Mouse (Mus musculus) hindbrain, embryonic 13.5 days (tissue): ENCODE measurements around the gene Micall1. TPM values are rescaled to one million over a fixed set of nuclear protein-coding genes. Genes with fewer than 3 reads are reported as not detected.

Source experiments
- ATAC-seq: fragments of 200-750 bp; cut with Nextera tagmentation; 2 replicates; pipeline ENCODE4 v1.8.0; 2017; ENCODE audit warnings: moderate TSS enrichment; ENCODE audit not compliant: low FRiP score
- H3K27ac ChIP-seq: fragments of 300-500 bp; sonication (generic); 2 replicates; pipeline ENCODE4 v1.5.1; 2015; ENCODE audit warnings: inconsistent platforms, mild to moderate bottlenecking, moderate library complexity
- H3K27me3 ChIP-seq: fragments of 300-500 bp; sonication (generic); 2 replicates; pipeline ENCODE4 v1.6.1; 2015; ENCODE audit warnings: mild to moderate bottlenecking, inconsistent platforms
- H3K36me3 ChIP-seq: fragments of 300-500 bp; sonication (generic); 2 replicates; pipeline ENCODE4 v1.6.1; 2015; ENCODE audit warnings: mild to moderate bottlenecking, inconsistent platforms
- H3K4me1 ChIP-seq: fragments of 300-500 bp; sonication (generic); replicated peaks from 2 replicates; pipeline ENCODE4 v1.6.1; 2015; ENCODE audit warnings: inconsistent platforms
- H3K4me2 ChIP-seq: fragments of 300-500 bp; sonication (generic); 2 replicates; pipeline ENCODE4 v1.6.1; 2015; ENCODE audit warnings: inconsistent platforms, mild to moderate bottlenecking, moderate library complexity
- H3K4me3 ChIP-seq: fragments of 300-500 bp; sonication (generic); 2 replicates; pipeline ENCODE4 v1.5.1; 2015; ENCODE audit warnings: mild to moderate bottlenecking, inconsistent platforms
- H3K9ac ChIP-seq: fragments of 300-500 bp; sonication (generic); 2 replicates; pipeline ENCODE4 v1.6.1; 2015; ENCODE audit warnings: mild to moderate bottlenecking, inconsistent platforms
- H3K9me3 ChIP-seq: fragments of 300-500 bp; sonication (generic); 2 replicates; pipeline ENCODE4 v1.6.1; 2016; ENCODE audit warnings: inconsistent platforms
- WGBS: fragments of 180-500 bp; shearing (Covaris S2); methylation state at CpG from one replicate; pipeline ENCODE4 v1.1.7; 2015; 5-methylcytosine and 5-hydroxymethylcytosine counted together
- polyA plus RNA-seq: library from polyadenylated mRNA; unstranded; fragments of >200 nt; fragmentation: Nextera tagmentation; extraction: Ambion mirVana; gene quantifications from 2 replicates; pipeline ENCODE4 v1.2.1, GENCODE M21; 2015

Micall1 gene
- polyA plus RNA-seq, 1 experiment from 2014 or later: 8.7 TPM

GRCm38 (mm10) chr15:79099456-79099855 lies 9.2 kb upstream of the Micall1 start:
- Histone ChIP-seq H3K4me1 (0 out of 2 replicates have a peak, but pooled peaks cover 5% of the 10 kb centered on the region), H3K9me3 (no peaks in the 10 kb centered on the region), H3K36me3 (peaks cover 16% of the 10 kb centered on the region), H3K9ac (no peak overlapping the region), H3K4me2 (no peak overlapping the region), H3K27ac (no peak overlapping the region), H3K27me3 (no peaks in the 10 kb centered on the region; the same call in 1 of the 2 replicates), H3K4me3 (no peak overlapping the region)
- WGBS: 76% methylated on average over 4 of the region's 4 CpGs
- ATAC-seq: no peak

- 0 out of 2 replicates have a peak, but pooled peaks cover 5% of the 10 kb centered on the region for H3K4me1 ChIP-seq
- no peak overlapping the region for H3K9ac ChIP-seq
- H3K4me2 ChIP-seq: no peak overlapping the region
- ATAC-seq: no peak
- H3K27ac ChIP-seq: no peak overlapping the region
- WGBS: 74% methylated on average over 4 of the region's 4 CpGs
- no peak overlapping the region for H3K4me3 ChIP-seq
- H3K9me3 ChIP-seq: no peaks in the 10 kb centered on the region
- H3K36me3 ChIP-seq: peaks cover 9% of the 10 kb centered on the region
- no peaks in the 10 kb centered on the region; the same call in 1 of the 2 replicates for H3K27me3 ChIP-seq
These were observed 8.3 kb upstream of the Micall1 start for GRCm38 (mm10) chr15:79100391-79100790.

GRCm38 (mm10) chr15:79101531-79101930 lies 7.2 kb upstream of the Micall1 start:
- Histone ChIP-seq H3K4me3 (no peak overlapping the region), H3K27me3 (no peaks in the 10 kb centered on the region; the same call in 1 of the 2 replicates), H3K9me3 (no peaks in the 10 kb centered on the region), H3K4me1 (0 out of 2 replicates have a peak, but pooled peaks cover 5% of the 10 kb centered on the region), H3K9ac (peak overlapping the region; percentile 24; the same call in 1 of the 2 replicates), H3K4me2 (no peak overlapping the region), H3K27ac (no peak overlapping the region), H3K36me3 (no peaks in the 10 kb centered on the region)
- ATAC-seq: no peak

GRCm38 (mm10) chr15:79103264-79103663 lies 5.4 kb upstream of the Micall1 start:
- H3K4me3 ChIP-seq: no peak overlapping the region

DNA sequence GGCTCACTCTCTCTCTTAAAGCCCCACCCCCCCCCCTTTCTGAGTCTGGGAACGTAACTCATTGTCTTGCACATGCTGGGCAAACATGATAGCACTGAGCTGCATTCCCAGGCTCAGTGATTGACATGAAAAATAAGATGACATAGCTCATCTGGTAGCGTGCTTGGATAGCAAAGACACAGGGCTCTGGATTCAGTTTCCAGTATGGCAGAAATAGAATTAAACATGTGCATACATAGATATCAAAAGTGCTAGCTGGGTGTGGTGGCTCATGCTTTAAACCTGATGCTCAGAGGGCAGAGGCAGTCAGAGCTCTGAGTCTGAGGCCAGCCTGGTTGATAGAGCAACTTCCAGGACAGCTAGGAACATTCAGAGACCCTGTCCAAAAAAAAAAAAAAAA lies 2.9 kb upstream of the Micall1 start:
- H3K36me3 ChIP-seq: no peaks in the 10 kb centered on the region
- ATAC-seq: no peak
- no peak overlapping the region for H3K4me2 ChIP-seq
- WGBS: 46% methylated on average over 2 of the region's 2 CpGs
- H3K9ac ChIP-seq: no peak overlapping the region
- H3K27me3 ChIP-seq: 0 out of 2 replicates have a peak, but pooled peaks cover 5% of the 10 kb centered on the region
- no peak overlapping the region for H3K4me3 ChIP-seq
- H3K4me1 ChIP-seq: peaks cover 23% of the 10 kb centered on the region
- no peak overlapping the region for H3K27ac ChIP-seq
- no peaks in the 10 kb centered on the region for H3K9me3 ChIP-seq

More at GRCm38 (mm10) chr15:79103264-79103663, 5.4 kb upstream of the Micall1 start:
- H3K27me3 ChIP-seq: no peaks in the 10 kb centered on the region; the same call in 1 of the 2 replicates
- no peaks in the 10 kb centered on the region for H3K9me3 ChIP-seq
- no peaks in the 10 kb centered on the region for H3K36me3 ChIP-seq
- H3K4me1 ChIP-seq: peaks cover 4% of the 10 kb centered on the region
- no peak for ATAC-seq
- 69% methylated on average over 10 of the region's 10 CpGs for WGBS
- no peak overlapping the region for H3K27ac ChIP-seq
- H3K9ac ChIP-seq: no peak overlapping the region
- no peak overlapping the region for H3K4me2 ChIP-seq

DNA sequence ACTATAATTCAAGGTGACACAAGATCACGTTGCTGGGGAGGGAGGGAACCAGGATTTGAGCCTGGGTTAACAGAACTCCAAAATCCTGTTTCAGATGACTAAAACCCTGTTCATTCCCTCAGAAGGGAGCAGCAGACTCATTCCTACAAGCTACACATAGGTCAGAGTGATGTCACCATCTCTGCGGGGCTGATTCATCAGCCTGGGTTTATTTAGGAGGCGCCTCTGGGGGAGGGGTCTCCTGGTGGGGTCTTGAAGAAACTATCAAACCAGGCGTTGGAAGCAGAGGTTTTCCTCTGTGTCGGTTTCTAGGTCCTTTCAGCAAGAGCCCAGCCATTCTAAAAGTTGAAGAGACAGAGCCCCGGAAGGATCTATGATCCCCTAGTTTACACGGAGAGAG lies 732 bp upstream of the Micall1 start:
- Histone ChIP-seq H3K27me3 (0 out of 2 replicates have a peak, but pooled peaks cover 5% of the 10 kb centered on the region), H3K9ac (peak overlapping the region; percentile 96; the same call in 1 of the 2 replicates), H3K4me1 (peaks cover 34% of the 10 kb centered on the region), H3K9me3 (no peaks in the 10 kb centered on the region), H3K4me3 (peak overlapping the region; percentile 86), H3K4me2 (peak overlapping the region; percentile 96), H3K36me3 (peaks cover 4% of the 10 kb centered on the region; the same call in 1 of the 2 replicates), H3K27ac (no peak overlapping the region)
- no peak for ATAC-seq
- WGBS: 25% methylated on average over 7 of the region's 7 CpGs

- H3K9ac ChIP-seq: peak overlapping the region; percentile 96
- ATAC-seq: peak; percentile 49
These were observed 730 bp downstream of the Micall1 start for GRCm38 (mm10) chr15:79109321-79109934.

DNA sequence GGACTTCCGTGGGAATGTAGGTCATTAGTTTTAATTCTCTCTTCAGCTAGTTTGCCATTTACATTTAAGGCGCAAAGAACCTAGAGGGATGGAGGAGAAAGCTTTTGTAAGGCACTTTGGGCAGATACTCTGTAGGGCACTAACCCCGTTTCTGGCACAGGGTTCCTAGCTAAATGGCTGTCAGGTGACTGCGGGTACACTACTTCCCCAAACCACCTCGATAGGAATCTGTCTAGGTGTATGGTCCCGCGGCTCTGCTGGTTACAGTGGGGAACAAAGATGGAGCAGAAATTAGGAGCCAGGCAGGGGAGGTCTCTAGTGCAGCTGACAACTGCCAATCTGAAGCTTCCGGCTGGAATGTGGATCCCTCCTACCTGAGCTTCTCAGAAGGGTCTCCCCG lies 1.3 kb downstream of the Micall1 start:
- no peak for ATAC-seq
- Histone ChIP-seq H3K9me3 (no peaks in the 10 kb centered on the region), H3K4me1 (peaks cover 34% of the 10 kb centered on the region), H3K4me3 (peak overlapping the region; percentile 86), H3K27ac (no peak overlapping the region), H3K27me3 (0 out of 2 replicates have a peak, but pooled peaks cover 5% of the 10 kb centered on the region), H3K4me2 (peak overlapping the region; percentile 96), H3K36me3 (peaks cover 23% of the 10 kb centered on the region), H3K9ac (peak overlapping the region; percentile 96)
- WGBS: 18% methylated on average over 9 of the region's 9 CpGs

More at GRCm38 (mm10) chr15:79109321-79109934, 730 bp downstream of the Micall1 start:
- H3K27me3 ChIP-seq: 0 out of 2 replicates have a peak, but pooled peaks cover 5% of the 10 kb centered on the region
- peak overlapping the region; percentile 96 for H3K4me2 ChIP-seq
- WGBS: 0% methylated on average over 46 of the region's 46 CpGs
- H3K9me3 ChIP-seq: no peaks in the 10 kb centered on the region
- peaks cover 17% of the 10 kb centered on the region for H3K36me3 ChIP-seq
- peak overlapping the region; percentile 86 for H3K4me3 ChIP-seq
- H3K4me1 ChIP-seq: peaks cover 34% of the 10 kb centered on the region
- H3K27ac ChIP-seq: peak overlapping the region; percentile 79

- Histone ChIP-seq H3K9me3 (no peaks in the 10 kb centered on the region), H3K36me3 (peaks cover 28% of the 10 kb centered on the region), H3K4me3 (peak overlapping the region; percentile 86), H3K4me2 (peak overlapping the region; percentile 96), H3K27me3 (0 out of 2 replicates have a peak, but pooled peaks cover 5% of the 10 kb centered on the region), H3K4me1 (peaks cover 34% of the 10 kb centered on the region), H3K27ac (no peak overlapping the region), H3K9ac (peak overlapping the region; percentile 96)
- 62% methylated on average over 2 of the region's 2 CpGs for WGBS
- no peak for ATAC-seq
These were observed 1.8 kb downstream of the Micall1 start for GRCm38 (mm10) chr15:79110528-79110927.

DNA sequence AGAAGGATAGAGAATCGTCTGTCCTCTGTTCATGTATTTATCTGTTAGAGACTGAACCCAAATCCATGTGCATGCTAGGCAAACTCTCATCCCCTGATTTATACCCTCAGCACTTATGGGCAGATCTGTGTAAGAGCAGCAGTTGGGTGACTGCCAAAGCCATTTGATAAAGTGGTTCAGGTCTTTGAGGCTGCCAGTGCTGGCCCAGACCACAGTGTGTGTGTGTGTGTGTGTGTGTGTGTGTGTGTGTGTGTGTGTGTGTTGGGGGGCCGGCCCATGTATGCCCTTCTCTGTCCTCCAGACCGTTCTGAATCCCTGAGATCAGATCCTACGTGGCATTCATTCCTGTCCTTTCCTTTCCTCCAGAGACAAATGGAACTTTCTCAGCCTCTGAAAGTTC lies 3.1 kb downstream of the Micall1 start:
- Histone ChIP-seq H3K4me1 (peaks cover 34% of the 10 kb centered on the region), H3K9ac (no peak overlapping the region), H3K27ac (no peak overlapping the region), H3K9me3 (no peaks in the 10 kb centered on the region), H3K36me3 (peaks cover 38% of the 10 kb centered on the region), H3K27me3 (0 out of 2 replicates have a peak, but pooled peaks cover 5% of the 10 kb centered on the region), H3K4me3 (no peak overlapping the region), H3K4me2 (no peak overlapping the region)
- ATAC-seq: no peak
- WGBS: 83% methylated on average over 4 of the region's 4 CpGs

DNA sequence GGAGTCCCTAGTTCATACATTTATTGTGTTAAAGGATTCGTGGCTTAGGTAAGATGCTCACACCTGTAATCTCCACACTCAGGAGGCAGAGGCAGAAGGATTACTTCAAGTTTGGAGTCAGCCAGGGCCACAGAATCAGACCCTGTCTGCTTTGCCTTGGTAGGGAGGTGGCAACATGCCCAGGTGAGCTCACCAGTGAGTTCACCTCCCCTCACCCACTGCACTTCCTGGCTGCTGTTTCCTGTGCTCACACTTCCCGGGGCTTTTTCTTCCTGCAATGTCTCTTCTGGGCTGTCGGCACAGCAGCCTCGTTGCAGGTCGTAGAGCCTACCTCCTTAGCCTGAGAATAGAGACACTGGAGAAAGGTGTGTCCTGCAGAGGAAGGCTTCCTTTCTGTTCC lies 6.6 kb downstream of the Micall1 start:
- H3K27me3 ChIP-seq: 0 out of 2 replicates have a peak, but pooled peaks cover 5% of the 10 kb centered on the region
- peaks cover 71% of the 10 kb centered on the region for H3K36me3 ChIP-seq
- H3K9ac ChIP-seq: no peak overlapping the region
- H3K27ac ChIP-seq: no peak overlapping the region
- H3K4me3 ChIP-seq: no peak overlapping the region
- no peak for ATAC-seq
- H3K9me3 ChIP-seq: no peaks in the 10 kb centered on the region
- H3K4me1 ChIP-seq: peaks cover 17% of the 10 kb centered on the region
- 67% methylated on average over 5 of the region's 5 CpGs for WGBS
- H3K4me2 ChIP-seq: no peak overlapping the region

- no peaks in the 10 kb centered on the region for H3K4me1 ChIP-seq
- no peaks in the 10 kb centered on the region for H3K9me3 ChIP-seq
- H3K4me3 ChIP-seq: no peak overlapping the region
- H3K9ac ChIP-seq: no peak overlapping the region
- H3K4me2 ChIP-seq: no peak overlapping the region
- peaks cover 95% of the 10 kb centered on the region for H3K36me3 ChIP-seq
- no peak for ATAC-seq
- WGBS: 86% methylated on average over 9 of the region's 9 CpGs
- H3K27me3 ChIP-seq: no peaks in the 10 kb centered on the region
- H3K27ac ChIP-seq: no peak overlapping the region
These were observed 10.8 kb downstream of the Micall1 start for GRCm38 (mm10) chr15:79119491-79119890.

DNA sequence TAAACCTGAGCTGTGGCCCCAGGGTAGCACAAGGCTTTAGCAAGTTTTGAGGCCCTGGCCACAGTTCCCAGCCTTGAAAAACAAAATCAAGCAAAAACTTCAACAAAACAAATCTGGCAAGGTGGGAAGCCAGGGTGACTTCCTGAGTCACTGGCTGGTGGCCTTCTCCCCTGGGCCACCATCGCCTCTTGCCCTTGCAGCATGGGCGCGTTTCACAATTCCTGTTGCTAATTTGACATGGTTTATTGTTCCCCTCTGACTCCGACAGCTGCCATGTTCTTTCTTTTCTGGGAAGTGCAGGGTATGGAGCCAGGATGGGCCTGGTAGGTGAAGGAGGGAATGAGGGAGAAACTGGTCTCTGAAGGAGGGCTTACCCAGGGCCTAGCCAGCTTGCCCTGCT lies 13.4 kb downstream of the Micall1 start:
- Histone ChIP-seq H3K36me3 (peaks cover 95% of the 10 kb centered on the region), H3K27me3 (no peaks in the 10 kb centered on the region), H3K4me3 (no peak overlapping the region), H3K4me2 (no peak overlapping the region), H3K9me3 (no peaks in the 10 kb centered on the region), H3K4me1 (no peaks in the 10 kb centered on the region), H3K27ac (no peak overlapping the region), H3K9ac (no peak overlapping the region)
- WGBS: 55% methylated on average over 4 of the region's 4 CpGs
- no peak for ATAC-seq
